Mouse (Mus musculus) thymus, adult 2 months (tissue): Measurements from ENCODE around the gene Traip. TPM values are rescaled to one million over a fixed set of nuclear protein-coding genes. Genes with fewer than 3 reads are reported as not detected.

Experiments used
- DNase-seq: peaks from one replicate; pipeline ENCODE4 v3.0.0; 2021
- H3K27ac ChIP-seq: fragments of 200-500 bp; 2 replicates; pipeline ENCODE4 v1.5.1; 2012; ENCODE audit warnings: low read length, control low read depth; ENCODE audit not compliant: control insufficient read depth, insufficient read depth
- H3K27me3 ChIP-seq: fragments of 200-500 bp; 2 replicates; pipeline ENCODE4 v1.6.1; 2012; ENCODE audit warnings: mild to moderate bottlenecking, low read length, moderate library complexity, mixed read lengths; ENCODE audit not compliant: control insufficient read depth, insufficient read depth
- H3K36me3 ChIP-seq: fragments of 200-500 bp; 2 replicates; pipeline ENCODE4 v1.6.1; 2012; ENCODE audit warnings: mild to moderate bottlenecking, low read length, moderate library complexity; ENCODE audit not compliant: control insufficient read depth, insufficient read depth
- H3K4me1 ChIP-seq: fragments of 200-500 bp; replicated peaks from 2 replicates; pipeline ENCODE4 v1.6.1; 2012; ENCODE audit warnings: low read length; ENCODE audit not compliant: control insufficient read depth, insufficient read depth
- H3K4me3 ChIP-seq: fragments of 200-500 bp; 2 replicates; pipeline ENCODE4 v1.5.1; 2012; ENCODE audit warnings: mild to moderate bottlenecking, low read length, control low read depth, moderate library complexity; ENCODE audit not compliant: control insufficient read depth, insufficient read depth
- CTCF ChIP-seq: fragments of 200-500 bp; IDR thresholded peaks from 2 replicates; pipeline ENCODE4 v1.5.1; 2012; ENCODE audit warnings: mild to moderate bottlenecking, control low read depth, low read length, moderate library complexity, borderline replicate concordance; ENCODE audit not compliant: control insufficient read depth, poor library complexity, insufficient read depth; ENCODE audit errors: extremely low read depth
- POLR2A ChIP-seq: fragments of 200-500 bp; IDR thresholded peaks from 2 replicates; pipeline ENCODE4 v1.6.1; 2012; ENCODE audit warnings: mild to moderate bottlenecking, low read length, control low read depth, moderate library complexity; ENCODE audit not compliant: control insufficient read depth, poor library complexity, insufficient read depth; ENCODE audit errors: extremely low read depth
- WGBS: fragments of 180-500 bp; shearing (Covaris S2); methylation state at CpG from one replicate; pipeline ENCODE4 v1.1.7; 2018; 5-methylcytosine and 5-hydroxymethylcytosine counted together
- polyA plus RNA-seq: library from polyadenylated mRNA; depleted of rRNA; stranded (reverse); fragments of >200 nt; gene quantifications from 2 replicates; pipeline ENCODE4 v1.2.3, GENCODE M21; 2012

Gene Traip
- polyA plus RNA-seq, 1 experiment: 9.2 TPM

DNA sequence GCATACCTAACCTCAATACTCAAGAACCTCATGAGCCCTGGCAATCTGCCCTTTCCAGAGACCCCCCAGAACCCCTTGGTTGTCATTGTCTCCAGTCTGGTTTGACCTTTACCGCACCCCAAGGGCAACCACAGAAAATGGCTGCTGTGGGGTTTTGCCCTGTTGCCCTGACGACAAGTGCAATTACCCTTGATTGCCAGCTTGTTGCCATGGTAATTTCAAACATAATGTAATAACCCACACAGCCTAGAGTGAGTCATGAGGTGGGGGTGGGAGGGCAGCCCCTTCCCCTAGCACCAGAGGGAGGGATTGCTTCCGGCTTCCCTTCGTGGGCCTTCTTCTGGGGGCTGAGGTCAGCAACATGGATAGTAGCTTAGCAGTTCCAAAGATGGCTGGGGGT is 17.7 kb upstream of the Traip start:
- WGBS: 95% methylated on average over 4 of the region's 4 CpGs
- DNase-seq: no peak
- Histone ChIP-seq H3K36me3 (no peaks in the 10 kb centered on the region), H3K27ac (no peak overlapping the region), H3K4me3 (no peak overlapping the region), H3K27me3 (no peaks in the 10 kb centered on the region), H3K4me1 (peaks cover 16% of the 10 kb centered on the region)
- TF ChIP-seq CTCF: no peak
- no peak for TF ChIP-seq POLR2A

DNA sequence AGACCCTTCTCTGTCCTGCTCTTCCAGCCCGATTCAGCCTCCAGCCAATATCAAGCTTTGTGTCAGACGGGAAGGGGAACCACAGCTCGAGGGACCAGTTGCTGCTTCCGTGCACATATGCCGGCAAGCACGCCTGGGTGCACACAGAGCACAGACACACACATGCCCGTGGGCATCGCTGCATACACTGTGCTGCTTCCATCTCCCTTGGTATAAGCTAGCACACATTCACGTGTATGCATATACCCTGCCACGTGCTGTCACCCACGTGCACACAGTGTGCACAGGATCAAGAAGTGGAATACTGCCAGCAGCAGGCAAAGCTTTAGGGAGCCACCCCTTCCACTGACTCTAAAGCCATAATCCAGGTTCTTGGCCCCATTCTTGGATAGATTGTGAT is 15.8 kb upstream of the Traip start:
- no peaks in the 10 kb centered on the region for H3K36me3 ChIP-seq
- TF ChIP-seq CTCF: no peak
- TF ChIP-seq POLR2A: no peak
- H3K27ac ChIP-seq: no peak overlapping the region
- H3K4me3 ChIP-seq: no peak overlapping the region
- H3K27me3 ChIP-seq: no peaks in the 10 kb centered on the region
- no peak for DNase-seq
- WGBS: 93% methylated on average over 11 of the region's 11 CpGs
- H3K4me1 ChIP-seq: peaks cover 16% of the 10 kb centered on the region

DNA sequence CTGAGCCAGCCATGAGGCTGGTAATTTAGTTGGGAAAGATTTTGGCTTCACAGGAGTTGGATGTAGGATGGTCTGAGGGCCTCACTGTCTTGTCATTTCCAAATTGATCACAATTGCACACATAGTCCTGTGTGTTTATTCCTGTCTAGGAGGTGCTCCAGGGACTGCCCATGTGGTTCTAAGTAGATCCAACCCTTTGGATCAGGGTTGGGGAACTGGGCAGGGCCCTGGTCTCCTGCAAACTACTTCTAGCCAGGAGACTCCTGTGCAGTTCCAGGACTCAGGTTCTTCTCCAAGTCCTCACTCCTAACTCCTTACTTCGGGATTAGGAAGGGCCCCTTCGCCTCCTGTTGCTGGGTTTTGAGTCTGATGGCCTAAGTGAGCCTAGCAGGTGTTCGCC is 14.6 kb upstream of the Traip start, which contains the start of gene Camkv:
Gene Camkv (plus strand): TSS at position 301 of the 400 bp plus-strand sequence.
- 14% methylated on average over 3 of the region's 3 CpGs for WGBS
- peak within 1 kb of the TSS; percentile 41 for H3K4me3 ChIP-seq

GRCm38 (mm10) chr9:107935790-107936214 is 14.1 kb upstream of the Traip start:
- Histone ChIP-seq H3K4me1 (peaks cover 16% of the 10 kb centered on the region), H3K27me3 (no peaks in the 10 kb centered on the region), H3K4me3 (peak overlapping the region; percentile 41), H3K36me3 (no peaks in the 10 kb centered on the region), H3K27ac (peak overlapping the region; percentile 17; the same call in 1 of the 2 replicates)
- WGBS: under 1% methylated on average over 41 of the region's 41 CpGs
- peak; percentile 85 for DNase-seq
- TF ChIP-seq POLR2A (0 out of 2 replicates have a peak, but pooled peaks have one; percentile 58), CTCF (no peak)

More for the DNA sequence above, 14.6 kb upstream of the Traip start, which contains the start of gene Camkv:
- Histone ChIP-seq H3K27me3 (no peaks in the 10 kb centered on the region), H3K4me1 (peaks cover 16% of the 10 kb centered on the region), H3K27ac (peak within 1 kb of the TSS; percentile 17; the same call in 1 of the 2 replicates), H3K36me3 (no peaks in the 10 kb centered on the region)
- DNase-seq: no peak
- TF ChIP-seq CTCF (no peak), POLR2A (no peak)

DNA sequence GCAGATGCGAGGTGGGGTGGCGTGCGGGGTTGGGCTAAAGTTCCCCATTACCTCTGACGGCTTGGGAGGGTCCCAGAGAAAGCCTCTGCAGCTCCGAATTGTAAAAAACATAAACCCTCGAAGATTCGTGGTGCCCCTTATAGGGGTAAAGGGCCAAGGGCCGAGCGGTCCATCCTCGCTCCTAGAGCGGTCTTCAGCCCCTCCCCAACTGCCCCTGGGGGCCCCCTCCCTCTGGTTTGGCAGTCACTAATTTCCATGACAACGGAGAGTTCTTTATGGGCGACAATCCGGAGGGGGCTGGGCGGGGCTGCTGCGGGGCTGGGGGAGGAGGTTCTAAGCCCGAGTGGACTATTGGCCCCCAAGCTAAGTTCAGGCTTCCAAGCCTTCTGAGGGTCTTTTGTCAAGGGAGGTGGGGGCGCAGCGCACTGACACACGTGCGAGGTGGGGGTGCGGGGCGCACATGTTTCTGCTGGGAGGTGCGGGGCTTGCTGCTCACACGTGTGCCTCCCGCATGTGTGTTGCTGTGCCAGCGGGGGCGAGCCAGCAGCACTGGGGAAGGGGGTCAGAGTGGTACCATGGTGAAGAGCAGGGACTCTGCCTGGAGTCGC is 13.6 kb upstream of the Traip start:
- Histone ChIP-seq H3K27me3 (no peaks in the 10 kb centered on the region), H3K27ac (peak overlapping the region; percentile 17; the same call in 1 of the 2 replicates), H3K4me1 (peaks cover 16% of the 10 kb centered on the region), H3K4me3 (peak overlapping the region; percentile 41), H3K36me3 (no peaks in the 10 kb centered on the region)
- no peak for TF ChIP-seq CTCF
- no peak for TF ChIP-seq POLR2A
- peak; percentile 18 for DNase-seq
- 11% methylated on average over 29 of the region's 29 CpGs for WGBS

- Histone ChIP-seq H3K27ac (no peak overlapping the region; the same call in 1 of the 2 replicates), H3K27me3 (no peaks in the 10 kb centered on the region), H3K4me3 (no peak overlapping the region), H3K4me1 (peaks cover 16% of the 10 kb centered on the region), H3K36me3 (no peaks in the 10 kb centered on the region)
- DNase-seq: no peak
- WGBS: 48% methylated on average over 3 of the region's 3 CpGs
- TF ChIP-seq POLR2A (no peak), CTCF (no peak)
Measured at GRCm38 (mm10) chr9:107936831-107937230, 13.1 kb upstream of the Traip start.
